Mouse (Mus musculus) liver, adult 2 months (tissue): Measurements from ENCODE around the gene Tcf25.

Experiments
- CTCF ChIP-seq: fragments of 200-500 bp; IDR thresholded peaks from 2 replicates; pipeline ENCODE4 v1.5.1; 2011; ENCODE audit warnings: low read depth, low read length, control low read depth
- POLR2A ChIP-seq: fragments of 200-500 bp; IDR thresholded peaks from 2 replicates; pipeline ENCODE4 v1.6.1; 2011; ENCODE audit warnings: low read length, control low read depth; ENCODE audit not compliant: insufficient read depth; ENCODE audit errors: extremely low read depth

DNA sequence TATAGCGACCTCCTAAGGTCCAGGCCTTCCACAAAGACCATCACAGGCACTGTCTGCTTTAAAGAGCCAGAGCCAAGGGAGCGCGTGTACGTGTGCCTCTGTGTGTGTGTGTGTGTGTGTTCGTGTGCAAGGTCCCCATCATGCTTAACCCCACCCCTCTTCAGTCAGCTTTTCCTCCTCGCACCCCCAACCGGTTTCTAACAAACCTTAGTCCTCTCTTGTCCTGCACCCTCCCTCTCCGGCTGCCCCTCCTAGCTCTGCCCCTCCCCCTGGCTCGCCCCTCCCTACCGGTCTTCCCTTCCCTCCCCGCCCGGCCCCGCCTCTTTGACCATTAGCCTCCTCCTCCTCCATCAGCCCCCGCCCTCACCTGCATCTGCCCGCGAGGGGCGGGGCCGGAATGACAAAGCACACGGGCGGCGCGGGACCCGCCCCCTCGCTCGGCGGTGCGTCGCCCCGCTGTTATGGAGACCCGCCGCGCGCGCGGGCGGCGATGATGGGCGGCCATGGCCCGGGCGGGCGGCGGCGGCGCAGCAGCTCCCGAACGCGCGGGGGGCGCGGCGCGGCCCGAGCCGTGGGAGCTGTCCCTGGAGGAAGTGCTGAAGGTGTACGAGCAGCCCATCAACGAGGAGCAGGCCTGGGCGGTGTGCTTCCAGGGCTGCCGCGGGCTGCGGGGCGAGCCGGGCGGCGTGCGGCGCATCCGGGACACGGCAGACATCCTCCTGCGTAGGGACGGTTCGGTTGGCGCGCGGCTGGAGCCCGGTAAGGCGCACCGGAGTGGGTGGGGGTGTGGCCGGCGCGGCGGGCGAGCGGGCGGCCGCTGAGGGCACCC, 41.1 kb upstream of the Tcf25 start, which contains the start of gene Spire2:
- TF ChIP-seq CTCF (no peak), POLR2A (no peak)
